Mouse (Mus musculus) forebrain, embryonic 16.5 days (tissue): Measurements from ENCODE around the gene Slc37a1. TPM values are rescaled to one million over a fixed set of nuclear protein-coding genes. Genes with fewer than 3 reads are reported as not detected.

Experiments used
- ATAC-seq: fragments of 200-750 bp; cut with Nextera tagmentation; 2 replicates; pipeline ENCODE4 v1.8.0; 2017; ENCODE audit warnings: mild to moderate bottlenecking, moderate library complexity
- H3K27ac ChIP-seq: fragments of 300-500 bp; sonication (generic); 2 replicates; pipeline ENCODE4 v1.5.1; 2014; ENCODE audit warnings: low read length, control low read depth
- H3K27me3 ChIP-seq: fragments of 300-500 bp; sonication (generic); replicated peaks from 2 replicates; pipeline ENCODE4 v1.6.1; 2014; ENCODE audit warnings: low read length; ENCODE audit not compliant: control insufficient read depth, insufficient read depth
- H3K36me3 ChIP-seq: fragments of 300-500 bp; sonication (generic); 2 replicates; pipeline ENCODE4 v1.6.1; 2014; ENCODE audit not compliant: control insufficient read depth, insufficient read depth
- H3K4me1 ChIP-seq: fragments of 300-500 bp; sonication (generic); replicated peaks from 2 replicates; pipeline ENCODE4 v1.6.1; 2014; ENCODE audit warnings: low read length; ENCODE audit not compliant: control insufficient read depth, insufficient read depth
- H3K4me2 ChIP-seq: fragments of 300-500 bp; sonication (generic); 2 replicates; pipeline ENCODE4 v1.6.1; 2014; ENCODE audit warnings: mild to moderate bottlenecking, low read length, control low read depth
- H3K4me3 ChIP-seq: fragments of 300-500 bp; sonication (generic); replicated peaks from 2 replicates; pipeline ENCODE4 v1.5.1; 2014; ENCODE audit warnings: mild to moderate bottlenecking, low read length, control low read depth
- H3K9ac ChIP-seq: fragments of 300-500 bp; sonication (generic); replicated peaks from 2 replicates; pipeline ENCODE4 v1.6.1; 2014; ENCODE audit warnings: low read depth, low read length, control low read depth
- H3K9me3 ChIP-seq: fragments of 300-500 bp; sonication (generic); 2 replicates; pipeline ENCODE4 v1.6.1; 2016; ENCODE audit warnings: low read length; ENCODE audit not compliant: control insufficient read depth
- WGBS: fragments of 180-500 bp; shearing (Covaris S2); extraction: QIAGEN DNeasy Blood & Tissue Kit; methylation state at CpG from one replicate; pipeline ENCODE4 v1.1.7; 2014; 5-methylcytosine and 5-hydroxymethylcytosine counted together
- polyA plus RNA-seq: library from polyadenylated mRNA; unstranded; fragments of >200 nt; fragmentation: Nextera tagmentation; extraction: Ambion mirVana; gene quantifications from 2 replicates; pipeline ENCODE4 v1.2.1, GENCODE M21; 2015

Gene Slc37a1
- polyA plus RNA-seq, 1 experiment from 2014 or later, result 14.2 TPM

- 71% methylated on average over 5 of the region's 5 CpGs for WGBS
- H3K27me3 ChIP-seq, result no peaks in the 10 kb centered on the region
- no peak overlapping the region for H3K4me3 ChIP-seq
- peak; percentile 50; the same call in 1 of the 2 replicates for ATAC-seq
- H3K27ac ChIP-seq, result no peak overlapping the region
- peaks cover 13% of the 10 kb centered on the region for H3K4me1 ChIP-seq
- no peaks in the 10 kb centered on the region for H3K9me3 ChIP-seq
- no peaks in the 10 kb centered on the region for H3K36me3 ChIP-seq
- no peak overlapping the region for H3K4me2 ChIP-seq
- H3K9ac ChIP-seq, result no peak overlapping the region
Observed at GRCm38 (mm10) chr17:31365586-31366166, 79.1 kb downstream of the Slc37a1 start.

- H3K36me3 ChIP-seq, result no peaks in the 10 kb centered on the region
- no peak overlapping the region for H3K4me2 ChIP-seq
- no peaks in the 10 kb centered on the region; the same call in 1 of the 2 replicates for H3K9me3 ChIP-seq
- H3K9ac ChIP-seq, result no peak overlapping the region
- 0 out of 2 replicates have a peak, but pooled peaks cover 3% of the 10 kb centered on the region for H3K4me1 ChIP-seq
- no peak overlapping the region for H3K27ac ChIP-seq
- WGBS, result 82% methylated on average over 2 of the region's 2 CpGs
- H3K4me3 ChIP-seq, result no peak overlapping the region
- no peaks in the 10 kb centered on the region for H3K27me3 ChIP-seq
- ATAC-seq, result no peak
Observed at GRCm38 (mm10) chr17:31370221-31370620, 83.6 kb downstream of the Slc37a1 start.

- Histone ChIP-seq H3K4me1 (no peaks in the 10 kb centered on the region), H3K4me3 (no peak overlapping the region), H3K36me3 (no peaks in the 10 kb centered on the region), H3K27ac (no peak overlapping the region), H3K4me2 (no peak overlapping the region), H3K27me3 (no peaks in the 10 kb centered on the region), H3K9ac (no peak overlapping the region), H3K9me3 (no peaks in the 10 kb centered on the region; the same call in 1 of the 2 replicates)
- peak; percentile 63; the same call in 1 of the 2 replicates for ATAC-seq
Observed at GRCm38 (mm10) chr17:31370931-31371330, 84.3 kb downstream of the Slc37a1 start.

- 4% methylated on average over 7 of the region's 7 CpGs for WGBS
- H3K27ac ChIP-seq, result no peak overlapping the region
- no peak; the same call in none of the 2 replicates for ATAC-seq
Observed at GRCm38 (mm10) chr17:31377961-31378360, 91.4 kb downstream of the Slc37a1 start.

GRCm38 (mm10) chr17:31378361-31378761 is 91.8 kb downstream of the Slc37a1 start:
- Histone ChIP-seq H3K27me3 (no peaks in the 10 kb centered on the region), H3K36me3 (no peaks in the 10 kb centered on the region), H3K4me2 (peak overlapping the region; percentile 4), H3K4me3 (no peak overlapping the region), H3K9me3 (no peaks in the 10 kb centered on the region; the same call in 1 of the 2 replicates), H3K27ac (no peak overlapping the region), H3K9ac (peak overlapping the region; percentile 14; the same call in 1 of the 2 replicates), H3K4me1 (peaks cover 7% of the 10 kb centered on the region)
- ATAC-seq, result 0 out of 2 replicates have a peak, but pooled peaks have one; percentile 43
- 59% methylated on average over 10 of the region's 10 CpGs for WGBS

More at GRCm38 (mm10) chr17:31377961-31378360, 91.4 kb downstream of the Slc37a1 start:
- H3K36me3 ChIP-seq, result no peaks in the 10 kb centered on the region
- H3K9me3 ChIP-seq, result no peaks in the 10 kb centered on the region; the same call in 1 of the 2 replicates
- peak overlapping the region; percentile 14; the same call in 1 of the 2 replicates for H3K9ac ChIP-seq
- no peak overlapping the region for H3K4me3 ChIP-seq
- peaks cover 7% of the 10 kb centered on the region for H3K4me1 ChIP-seq
- no peaks in the 10 kb centered on the region for H3K27me3 ChIP-seq
- H3K4me2 ChIP-seq, result peak overlapping the region; percentile 4

- Histone ChIP-seq H3K36me3 (no peaks in the 10 kb centered on the region), H3K27ac (no peak overlapping the region), H3K27me3 (no peaks in the 10 kb centered on the region), H3K9ac (no peak overlapping the region), H3K4me2 (no peak overlapping the region), H3K9me3 (no peaks in the 10 kb centered on the region; the same call in 1 of the 2 replicates), H3K4me3 (no peak overlapping the region), H3K4me1 (peaks cover 7% of the 10 kb centered on the region)
- no peak for ATAC-seq
- WGBS, result 72% methylated on average over 2 of the region's 2 CpGs
Observed at GRCm38 (mm10) chr17:31379086-31379485, 92.5 kb downstream of the Slc37a1 start.

- peaks cover 8% of the 10 kb centered on the region for H3K4me1 ChIP-seq
- H3K27me3 ChIP-seq, result no peaks in the 10 kb centered on the region
- H3K9ac ChIP-seq, result no peak overlapping the region
- H3K4me3 ChIP-seq, result no peak overlapping the region
- H3K27ac ChIP-seq, result no peak overlapping the region
- ATAC-seq, result no peak
- H3K4me2 ChIP-seq, result no peak overlapping the region
- no peaks in the 10 kb centered on the region for H3K36me3 ChIP-seq
- H3K9me3 ChIP-seq, result no peaks in the 10 kb centered on the region
- 91% methylated on average over 8 of the region's 8 CpGs for WGBS
Observed at GRCm38 (mm10) chr17:31379863-31380262, 93.3 kb downstream of the Slc37a1 start.

- ATAC-seq, result no peak
- Histone ChIP-seq H3K4me1 (peaks cover 24% of the 10 kb centered on the region), H3K9ac (no peak overlapping the region), H3K36me3 (no peaks in the 10 kb centered on the region), H3K27ac (no peak overlapping the region), H3K27me3 (no peaks in the 10 kb centered on the region), H3K9me3 (no peaks in the 10 kb centered on the region), H3K4me2 (no peak overlapping the region), H3K4me3 (no peak overlapping the region)
- 80% methylated on average over 6 of the region's 6 CpGs for WGBS
Observed at GRCm38 (mm10) chr17:31383320-31383719, 96.7 kb downstream of the Slc37a1 start.

- WGBS, result 7% methylated on average over 8 of the region's 8 CpGs
- peak; percentile 18; the same call in 1 of the 2 replicates for ATAC-seq
- H3K27ac ChIP-seq, result peak overlapping the region; percentile 54
- H3K27me3 ChIP-seq, result no peaks in the 10 kb centered on the region
- H3K9me3 ChIP-seq, result no peaks in the 10 kb centered on the region
- peak overlapping the region; percentile 87; the same call in 1 of the 2 replicates for H3K9ac ChIP-seq
- H3K36me3 ChIP-seq, result no peaks in the 10 kb centered on the region
- peaks cover 40% of the 10 kb centered on the region for H3K4me1 ChIP-seq
- H3K4me3 ChIP-seq, result no peak overlapping the region; the same call in 1 of the 2 replicates
- H3K4me2 ChIP-seq, result peak overlapping the region; percentile 74
Observed at GRCm38 (mm10) chr17:31384968-31385627, 98.5 kb downstream of the Slc37a1 start.
